Mouse (Mus musculus) heart, adult 9 months (tissue): ENCODE measurements around the gene Amy2a3.
"Not testable (repeated sequence)": the region's sequence is repeated elsewhere in the genome, so short reads cannot be mapped to it uniquely, and the experiment has no call there.

Experiments
- DNase-seq, 2 experiments: peaks; one replicate each; pipeline ENCODE4 v3.0.0; 2022; ENCODE audit warnings: low spot score in 2 of 2

Amy2a3 gene

DNA sequence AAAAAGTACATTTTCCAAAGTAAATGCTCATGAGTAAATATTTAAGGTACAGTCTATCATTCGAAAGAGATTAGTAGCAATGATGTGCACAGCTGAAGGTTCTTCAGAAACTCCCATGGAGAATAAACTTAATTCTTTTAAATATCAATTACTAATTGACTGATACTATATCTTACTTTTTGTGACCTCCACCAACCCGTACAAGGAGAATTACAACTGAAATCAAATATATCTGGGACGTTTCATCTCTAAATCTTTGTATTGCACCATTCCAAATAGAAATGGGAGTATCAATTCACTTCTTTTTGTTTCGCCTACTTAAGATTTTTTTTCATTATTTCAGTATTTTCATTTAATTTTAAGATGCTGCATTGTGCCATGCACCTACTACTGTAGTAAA lies at the start of gene Amy2a3:
Amy2a3 (minus strand) TSS at position 101 of the 400 bp plus-strand sequence.
- not testable (repeated sequence) for DNase-seq

DNA sequence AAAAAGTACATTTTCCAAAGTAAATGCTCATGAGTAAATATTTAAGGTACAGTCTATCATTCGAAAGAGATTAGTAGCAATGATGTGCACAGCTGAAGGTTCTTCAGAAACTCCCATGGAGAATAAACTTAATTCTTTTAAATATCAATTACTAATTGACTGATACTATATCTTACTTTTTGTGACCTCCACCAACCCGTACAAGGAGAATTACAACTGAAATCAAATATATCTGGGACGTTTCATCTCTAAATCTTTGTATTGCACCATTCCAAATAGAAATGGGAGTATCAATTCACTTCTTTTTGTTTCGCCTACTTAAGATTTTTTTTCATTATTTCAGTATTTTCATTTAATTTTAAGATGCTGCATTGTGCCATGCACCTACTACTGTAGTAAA lies 32.7 kb upstream of the Amy2a3 start, which contains the start of gene Amy2a2:
Amy2a2 (minus strand) TSS at position 101 of the 400 bp plus-strand sequence.
- not testable (repeated sequence) for DNase-seq

DNA sequence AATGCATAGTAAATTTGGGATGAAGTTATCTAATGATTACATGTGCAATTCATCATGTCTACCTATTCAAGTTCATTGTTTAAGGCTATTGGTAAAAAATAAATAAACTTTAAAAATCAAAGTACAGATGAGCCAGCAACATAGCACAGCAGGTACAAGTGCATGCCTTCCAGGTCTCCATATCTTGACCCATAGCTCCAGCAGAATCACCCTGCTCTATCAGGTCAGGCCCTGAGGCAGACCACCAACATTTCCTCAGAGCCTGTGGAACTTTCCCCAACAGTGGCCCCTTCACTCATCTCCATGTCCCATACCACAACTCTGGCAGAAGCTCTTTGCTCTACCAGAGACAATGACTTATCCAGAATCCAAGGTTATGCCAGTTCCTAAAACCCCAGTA lies 21.6 kb upstream of the Amy2a3 start:
- DNase-seq, result not testable (repeated sequence)

DNA sequence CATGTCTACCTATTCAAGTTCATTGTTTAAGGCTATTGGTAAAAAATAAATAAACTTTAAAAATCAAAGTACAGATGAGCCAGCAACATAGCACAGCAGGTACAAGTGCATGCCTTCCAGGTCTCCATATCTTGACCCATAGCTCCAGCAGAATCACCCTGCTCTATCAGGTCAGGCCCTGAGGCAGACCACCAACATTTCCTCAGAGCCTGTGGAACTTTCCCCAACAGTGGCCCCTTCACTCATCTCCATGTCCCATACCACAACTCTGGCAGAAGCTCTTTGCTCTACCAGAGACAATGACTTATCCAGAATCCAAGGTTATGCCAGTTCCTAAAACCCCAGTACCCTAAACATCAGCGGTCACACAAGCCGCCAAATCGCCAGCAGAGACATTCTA lies 10.9 kb downstream of the Amy2a3 start:
- not testable (repeated sequence) for DNase-seq

DNA sequence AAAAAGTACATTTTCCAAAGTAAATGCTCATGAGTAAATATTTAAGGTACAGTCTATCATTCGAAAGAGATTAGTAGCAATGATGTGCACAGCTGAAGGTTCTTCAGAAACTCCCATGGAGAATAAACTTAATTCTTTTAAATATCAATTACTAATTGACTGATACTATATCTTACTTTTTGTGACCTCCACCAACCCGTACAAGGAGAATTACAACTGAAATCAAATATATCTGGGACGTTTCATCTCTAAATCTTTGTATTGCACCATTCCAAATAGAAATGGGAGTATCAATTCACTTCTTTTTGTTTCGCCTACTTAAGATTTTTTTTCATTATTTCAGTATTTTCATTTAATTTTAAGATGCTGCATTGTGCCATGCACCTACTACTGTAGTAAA lies 32.5 kb downstream of the Amy2a3 start, which contains the start of gene Amy2a4:
Amy2a4 (minus strand) TSS at position 101 of the 400 bp plus-strand sequence.
- DNase-seq, result not testable (repeated sequence)

DNA sequence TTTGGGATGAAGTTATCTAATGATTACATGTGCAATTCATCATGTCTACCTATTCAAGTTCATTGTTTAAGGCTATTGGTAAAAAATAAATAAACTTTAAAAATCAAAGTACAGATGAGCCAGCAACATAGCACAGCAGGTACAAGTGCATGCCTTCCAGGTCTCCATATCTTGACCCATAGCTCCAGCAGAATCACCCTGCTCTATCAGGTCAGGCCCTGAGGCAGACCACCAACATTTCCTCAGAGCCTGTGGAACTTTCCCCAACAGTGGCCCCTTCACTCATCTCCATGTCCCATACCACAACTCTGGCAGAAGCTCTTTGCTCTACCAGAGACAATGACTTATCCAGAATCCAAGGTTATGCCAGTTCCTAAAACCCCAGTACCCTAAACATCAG lies 43.6 kb downstream of the Amy2a3 start:
- DNase-seq, result not testable (repeated sequence)

DNA sequence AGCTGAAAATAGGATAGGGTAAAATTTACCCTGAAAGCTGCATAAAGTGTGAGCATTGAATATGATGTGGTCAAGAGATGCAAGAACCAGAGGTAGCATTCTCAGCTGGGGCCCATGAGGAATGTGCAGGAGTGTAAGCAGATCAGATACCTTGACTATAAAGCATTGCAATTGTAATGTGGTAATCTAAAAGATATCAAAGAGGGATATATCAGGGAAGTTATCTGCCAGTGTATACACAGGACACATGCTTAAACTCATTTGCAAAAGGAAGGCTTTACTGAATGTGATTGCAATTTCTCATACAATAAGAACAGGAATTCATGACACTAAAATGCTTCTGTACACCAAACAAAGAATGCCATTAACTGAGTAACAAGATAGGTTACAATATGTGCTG lies 44.3 kb downstream of the Amy2a3 start:
- not testable (repeated sequence) for DNase-seq
